Mouse (Mus musculus) stomach, embryonic 15.5 days (tissue): Measurements from ENCODE around the gene Pkp3. TPM values are rescaled to one million over a fixed set of nuclear protein-coding genes. Genes with fewer than 3 reads are reported as not detected.

Experiments used
- ATAC-seq: fragments of 200-750 bp; cut with Nextera tagmentation; 2 replicates; pipeline ENCODE4 v1.8.0; 2017; ENCODE audit warnings: low read depth, moderate number of reproducible peaks, moderate TSS enrichment; ENCODE audit not compliant: insufficient read depth, low FRiP score
- H3K27ac ChIP-seq: fragments of 300-500 bp; sonication (generic); 2 replicates; pipeline ENCODE4 v1.5.1; 2015; ENCODE audit warnings: mild to moderate bottlenecking, inconsistent platforms
- H3K27me3 ChIP-seq: fragments of 300-500 bp; sonication (generic); replicated peaks from 2 replicates; pipeline ENCODE4 v1.6.1; 2015; ENCODE audit warnings: inconsistent platforms
- H3K36me3 ChIP-seq: fragments of 300-500 bp; sonication (generic); 2 replicates; pipeline ENCODE4 v1.6.1; 2015; ENCODE audit warnings: inconsistent platforms
- H3K4me1 ChIP-seq: fragments of 300-500 bp; sonication (generic); 2 replicates; pipeline ENCODE4 v1.6.1; 2015; ENCODE audit warnings: inconsistent platforms
- H3K4me2 ChIP-seq: fragments of 300-500 bp; sonication (generic); 2 replicates; pipeline ENCODE4 v1.6.1; 2015; ENCODE audit warnings: mild to moderate bottlenecking, inconsistent platforms
- H3K4me3 ChIP-seq: fragments of 300-500 bp; sonication (generic); replicated peaks from 2 replicates; pipeline ENCODE4 v1.5.1; 2015; ENCODE audit warnings: inconsistent platforms
- H3K9ac ChIP-seq: fragments of 300-500 bp; sonication (generic); 2 replicates; pipeline ENCODE4 v1.6.1; 2015; ENCODE audit warnings: inconsistent platforms
- H3K9me3 ChIP-seq: fragments of 300-500 bp; sonication (generic); 2 replicates; pipeline ENCODE4 v1.6.1; 2016; ENCODE audit warnings: inconsistent platforms
- WGBS: fragments of 180-500 bp; shearing (Covaris S2); methylation state at CpG from one replicate; pipeline ENCODE4 v1.1.7; 2015; 5-methylcytosine and 5-hydroxymethylcytosine counted together
- polyA plus RNA-seq: library from polyadenylated mRNA; unstranded; fragments of >200 nt; fragmentation: Nextera tagmentation; extraction: Ambion mirVana; gene quantifications from 2 replicates; pipeline ENCODE4 v1.2.1, GENCODE M21; 2015

Gene Pkp3
- polyA plus RNA-seq, 1 experiment from 2014 or later = 47.2 TPM

DNA sequence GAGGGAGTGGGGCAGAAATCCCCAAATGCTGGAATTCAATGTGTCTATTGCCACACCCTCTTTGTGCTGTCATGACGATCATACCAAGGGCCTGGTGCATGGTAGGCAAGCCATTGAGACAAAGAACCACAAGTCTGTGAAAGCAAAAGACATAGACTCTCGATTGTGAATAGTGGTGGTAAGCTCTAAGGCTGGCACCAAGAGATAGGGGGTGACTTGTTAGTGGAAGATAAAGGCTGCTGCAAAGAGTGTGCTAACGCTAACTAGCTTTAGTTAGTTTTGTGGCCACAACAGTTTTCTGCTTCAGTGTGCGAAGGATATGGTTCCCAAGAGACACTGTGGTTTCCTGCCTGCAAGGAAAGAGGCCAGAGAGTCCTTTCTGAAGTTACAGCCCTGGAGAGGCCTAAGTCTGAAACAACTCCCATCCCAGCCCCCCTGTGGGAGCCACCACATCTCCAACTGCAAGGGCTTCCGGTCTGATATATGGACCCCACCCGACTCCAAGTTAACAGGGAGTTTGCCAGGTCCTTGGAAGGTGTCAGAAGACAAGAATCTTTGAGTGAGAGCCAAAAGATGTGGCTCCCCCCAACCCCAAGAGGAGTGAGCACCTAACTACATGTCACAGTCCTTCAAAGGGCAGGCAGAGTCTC is 31.0 kb upstream of the Pkp3 start:
- no peak for ATAC-seq
- Histone ChIP-seq H3K36me3 (no peaks in the 10 kb centered on the region), H3K4me3 (no peak overlapping the region), H3K9me3 (no peaks in the 10 kb centered on the region), H3K27me3 (no peaks in the 10 kb centered on the region), H3K27ac (peak overlapping the region; percentile 88), H3K9ac (no peak overlapping the region), H3K4me2 (peak overlapping the region; percentile 36; the same call in 1 of the 2 replicates), H3K4me1 (peaks cover 22% of the 10 kb centered on the region; the same call in 1 of the 2 replicates)
- WGBS = 52% methylated on average over 6 of the region's 6 CpGs

DNA sequence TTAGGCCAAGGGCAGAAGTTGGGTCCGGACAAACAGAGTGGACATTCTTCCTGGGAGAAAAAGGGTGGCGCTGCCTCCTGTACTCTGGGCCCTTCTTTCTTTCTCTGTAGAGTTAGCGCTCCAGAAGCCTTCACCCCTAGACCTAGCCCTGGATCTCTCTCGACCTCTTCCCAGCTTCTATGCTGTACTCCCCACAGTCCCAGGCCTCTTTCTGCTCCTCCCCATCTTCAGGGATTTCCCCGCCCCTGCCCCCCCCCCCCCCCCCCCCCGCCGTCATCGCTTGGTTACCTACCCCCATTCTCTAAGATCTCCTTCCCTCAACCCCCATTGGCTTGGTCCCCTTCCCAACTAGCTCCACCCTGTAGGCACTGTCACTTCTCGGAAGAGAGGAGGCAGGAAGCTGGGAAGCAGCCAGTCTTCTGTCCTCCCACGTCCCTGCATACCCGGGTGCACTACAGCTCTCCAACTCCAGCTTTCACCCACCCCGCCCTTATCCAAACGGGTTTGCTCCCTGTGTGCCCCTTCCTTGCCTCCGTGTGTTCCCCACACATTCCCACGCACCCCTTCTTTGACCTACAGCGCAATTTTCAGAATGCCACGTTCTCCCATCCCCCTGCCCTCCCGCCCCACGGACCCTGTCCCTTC is 30.3 kb upstream of the Pkp3 start:
- Histone ChIP-seq H3K9me3 (no peaks in the 10 kb centered on the region), H3K9ac (peak overlapping the region; percentile 4; the same call in 1 of the 2 replicates), H3K27me3 (no peaks in the 10 kb centered on the region), H3K36me3 (no peaks in the 10 kb centered on the region), H3K4me3 (peak overlapping the region; percentile 28), H3K4me2 (peak overlapping the region; percentile 63), H3K27ac (peak overlapping the region; percentile 90), H3K4me1 (peaks cover 22% of the 10 kb centered on the region; the same call in 1 of the 2 replicates)
- WGBS = 7% methylated on average over 16 of the region's 19 CpGs
- ATAC-seq = peak; percentile 84

DNA sequence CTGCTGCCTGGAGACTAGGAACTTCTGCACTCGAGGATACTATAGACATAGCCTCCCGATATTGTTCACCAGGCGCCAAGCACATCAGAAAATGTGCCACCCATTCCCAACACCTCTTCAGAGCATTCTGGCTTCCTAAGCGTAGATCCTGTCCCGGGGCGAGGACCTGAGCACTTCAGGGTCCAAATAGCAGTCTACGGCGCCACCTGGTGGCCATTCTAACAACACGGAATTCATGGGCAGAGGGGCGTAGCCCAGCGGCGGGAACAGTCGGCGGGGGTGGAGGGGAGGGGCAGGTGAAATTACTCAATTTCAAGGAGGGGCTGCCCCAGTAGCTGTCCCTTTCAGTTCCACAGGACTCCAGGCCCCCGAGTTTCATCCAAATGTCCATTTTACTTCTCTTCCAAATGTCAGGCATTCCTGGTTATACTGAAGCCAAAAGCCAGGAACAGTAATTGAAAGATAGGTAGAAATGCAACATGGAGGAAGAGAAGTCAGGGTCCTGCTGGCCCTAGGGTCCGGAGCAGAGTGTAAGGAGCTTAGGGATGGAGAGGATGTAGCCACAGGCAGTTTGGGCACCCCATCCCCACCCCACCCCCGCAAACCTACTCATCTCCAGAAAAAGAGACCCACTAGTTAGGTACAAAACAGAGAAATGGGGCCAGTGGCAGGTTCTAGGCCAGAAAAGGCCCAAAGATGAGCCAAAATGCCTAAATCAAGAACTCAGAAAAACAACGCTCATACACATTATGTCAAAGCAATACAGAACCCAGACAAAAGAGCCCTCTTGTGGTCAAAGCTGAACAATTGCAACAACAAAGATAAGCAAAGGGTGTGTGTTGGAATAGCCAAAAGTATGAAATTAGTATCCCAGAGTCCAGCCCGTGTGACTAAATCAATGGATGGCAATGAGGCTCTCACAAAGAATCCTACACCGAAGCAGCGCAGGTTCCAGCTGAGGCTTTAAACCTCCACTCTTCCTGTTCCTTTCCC is 29.5 kb upstream of the Pkp3 start:
- Histone ChIP-seq H3K9me3 (no peaks in the 10 kb centered on the region), H3K4me2 (peak overlapping the region; percentile 63), H3K4me3 (peak overlapping the region; percentile 28), H3K36me3 (no peaks in the 10 kb centered on the region), H3K27ac (peak overlapping the region; percentile 90), H3K9ac (peak overlapping the region; percentile 4; the same call in 1 of the 2 replicates), H3K4me1 (peaks cover 15% of the 10 kb centered on the region; the same call in 1 of the 2 replicates), H3K27me3 (no peaks in the 10 kb centered on the region)
- peak; percentile 84 for ATAC-seq
- whole genome bisulfite sequencing = 9% methylated on average over 21 of the region's 21 CpGs

DNA sequence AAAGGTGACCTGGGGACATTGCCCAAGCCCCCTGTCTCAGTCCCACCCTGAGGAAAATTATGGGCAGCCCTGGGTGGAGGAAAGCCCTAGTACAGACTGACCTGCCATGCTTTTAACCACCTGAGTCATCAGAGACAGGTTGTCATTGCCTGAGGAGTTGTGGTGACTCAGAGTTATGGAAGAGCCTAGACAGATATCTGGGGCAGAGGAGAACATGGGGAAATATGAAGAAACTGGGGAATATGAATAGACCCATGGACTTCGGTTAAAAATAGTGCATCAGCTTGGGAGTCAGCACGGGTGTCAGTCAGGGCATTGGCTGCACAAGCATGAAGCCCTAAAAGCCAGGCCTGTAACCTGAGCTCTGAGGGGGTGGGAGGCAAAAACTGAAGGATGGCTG is 28.7 kb upstream of the Pkp3 start:
- no peak for ATAC-seq
- Histone ChIP-seq H3K4me3 (no peak overlapping the region), H3K36me3 (no peaks in the 10 kb centered on the region), H3K9ac (no peak overlapping the region), H3K27me3 (no peaks in the 10 kb centered on the region), H3K4me2 (no peak overlapping the region), H3K27ac (no peak overlapping the region), H3K9me3 (no peaks in the 10 kb centered on the region), H3K4me1 (peaks cover 14% of the 10 kb centered on the region; the same call in 1 of the 2 replicates)
- WGBS = 83% methylated on average over 2 of the region's 2 CpGs

DNA sequence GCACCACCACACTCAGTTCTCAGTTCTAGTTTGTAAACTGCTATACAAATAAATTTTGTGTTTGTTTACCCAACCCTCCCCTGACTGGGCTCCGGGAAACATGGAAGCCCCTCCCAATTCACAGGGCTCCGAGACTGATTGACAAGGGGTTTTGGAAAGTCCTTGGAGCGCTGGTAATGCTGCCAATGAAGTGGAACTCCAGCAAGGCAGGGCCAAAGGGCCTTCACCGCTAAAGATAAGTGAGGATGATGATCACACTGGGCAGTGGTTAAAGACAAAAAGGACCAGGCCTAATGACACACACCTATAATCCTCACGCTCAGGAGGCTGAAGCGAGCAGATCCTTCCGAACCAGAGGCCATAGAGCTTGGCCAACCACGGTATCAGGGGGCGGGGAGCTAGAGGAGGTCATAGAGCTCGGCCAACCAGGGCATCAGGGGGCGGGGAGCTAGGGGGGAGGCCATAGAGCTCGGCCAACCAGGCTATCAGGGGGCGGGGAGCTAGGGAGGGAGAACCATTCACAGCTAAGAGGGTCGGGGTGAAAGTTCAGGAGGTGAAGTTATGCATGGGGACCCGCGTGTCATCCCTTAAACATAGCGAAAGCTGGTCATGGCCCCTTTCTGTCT is 26.8 kb upstream of the Pkp3 start:
- Histone ChIP-seq H3K27ac (no peak overlapping the region), H3K9ac (no peak overlapping the region), H3K27me3 (no peaks in the 10 kb centered on the region), H3K36me3 (no peaks in the 10 kb centered on the region), H3K4me2 (no peak overlapping the region), H3K4me1 (peaks cover 14% of the 10 kb centered on the region; the same call in 1 of the 2 replicates), H3K4me3 (no peak overlapping the region), H3K9me3 (no peaks in the 10 kb centered on the region)
- ATAC-seq = no peak
- 64% methylated on average over 17 of the region's 17 CpGs for WGBS

DNA sequence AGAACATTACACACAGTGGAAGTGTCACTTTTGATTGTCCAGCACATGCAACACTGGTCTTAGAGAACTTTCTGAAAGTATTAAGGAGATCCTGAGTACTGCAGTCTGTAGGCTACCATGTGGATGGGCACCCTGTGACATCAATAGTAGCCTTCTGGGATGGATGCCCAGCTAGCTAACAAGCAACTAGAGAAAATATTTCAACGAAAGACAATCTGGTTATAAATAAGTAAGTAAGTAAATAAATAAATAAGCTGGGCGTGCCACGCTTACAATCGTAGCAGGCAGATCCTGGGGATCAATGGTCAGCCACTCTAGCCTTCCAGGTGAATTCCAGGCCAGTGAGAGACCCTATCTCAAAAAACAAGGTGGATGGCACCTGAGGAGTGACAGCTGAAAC is 26.0 kb upstream of the Pkp3 start:
- Histone ChIP-seq H3K4me3 (no peak overlapping the region), H3K9me3 (no peaks in the 10 kb centered on the region), H3K27ac (no peak overlapping the region), H3K36me3 (no peaks in the 10 kb centered on the region), H3K4me2 (no peak overlapping the region), H3K4me1 (peaks cover 10% of the 10 kb centered on the region; the same call in 1 of the 2 replicates), H3K9ac (no peak overlapping the region), H3K27me3 (no peaks in the 10 kb centered on the region)
- no peak for ATAC-seq
- WGBS = 86% methylated on average over 4 of the region's 4 CpGs

DNA sequence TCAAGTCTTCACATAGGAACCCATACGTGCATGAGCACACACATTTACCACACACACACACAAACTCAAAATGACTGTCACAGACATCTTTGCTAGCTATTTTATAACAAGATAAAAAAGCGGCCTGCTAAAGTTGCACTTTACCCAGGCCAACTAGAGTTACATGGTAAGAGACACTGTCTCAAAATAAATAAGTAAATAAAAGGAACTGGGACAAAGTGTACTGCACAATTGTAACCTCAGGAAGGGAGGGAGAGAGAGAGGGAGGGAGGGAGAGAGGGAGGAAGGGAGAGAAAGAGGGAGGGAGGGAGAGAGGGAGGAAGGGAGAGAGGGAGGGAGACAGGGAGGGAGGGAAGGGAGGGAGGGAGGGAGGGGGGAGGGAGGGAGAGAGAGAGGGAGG is 25.6 kb upstream of the Pkp3 start:
- H3K9ac ChIP-seq = no peak overlapping the region
- no peak overlapping the region for H3K4me3 ChIP-seq
- no peak overlapping the region for H3K27ac ChIP-seq
- H3K4me1 ChIP-seq = peaks cover 6% of the 10 kb centered on the region; the same call in 1 of the 2 replicates
- H3K4me2 ChIP-seq = no peak overlapping the region
- no peaks in the 10 kb centered on the region for H3K27me3 ChIP-seq
- ATAC-seq = no peak
- H3K9me3 ChIP-seq = no peaks in the 10 kb centered on the region
- 69% methylated on average over 2 of the region's 2 CpGs for WGBS
- no peaks in the 10 kb centered on the region for H3K36me3 ChIP-seq

DNA sequence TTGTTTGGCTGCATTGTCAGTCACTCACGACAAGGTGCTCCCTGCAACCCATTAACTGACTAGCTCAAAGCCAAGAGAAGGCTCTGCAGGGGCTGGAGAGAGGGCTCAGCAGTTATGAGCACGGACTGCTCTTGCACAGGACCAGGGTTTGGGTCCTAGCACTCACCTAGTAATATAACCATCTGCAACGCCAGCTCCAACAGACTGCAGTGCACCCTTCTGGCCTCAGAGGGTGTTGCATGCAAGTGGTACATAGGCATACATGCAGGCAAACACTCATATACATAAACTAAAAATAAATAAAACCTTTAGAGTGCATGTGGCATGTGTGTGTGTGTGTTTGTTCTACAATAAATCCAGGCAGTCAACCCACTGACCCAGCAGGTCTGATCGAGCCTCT is 22.2 kb upstream of the Pkp3 start:
- Histone ChIP-seq H3K4me1 (0 out of 2 replicates have a peak, but pooled peaks cover 3% of the 10 kb centered on the region), H3K9ac (no peak overlapping the region), H3K9me3 (no peaks in the 10 kb centered on the region), H3K27ac (no peak overlapping the region), H3K36me3 (no peaks in the 10 kb centered on the region), H3K4me2 (no peak overlapping the region), H3K4me3 (no peak overlapping the region), H3K27me3 (no peaks in the 10 kb centered on the region)
- no peak for ATAC-seq
- WGBS = 75% methylated on average over 4 of the region's 4 CpGs

DNA sequence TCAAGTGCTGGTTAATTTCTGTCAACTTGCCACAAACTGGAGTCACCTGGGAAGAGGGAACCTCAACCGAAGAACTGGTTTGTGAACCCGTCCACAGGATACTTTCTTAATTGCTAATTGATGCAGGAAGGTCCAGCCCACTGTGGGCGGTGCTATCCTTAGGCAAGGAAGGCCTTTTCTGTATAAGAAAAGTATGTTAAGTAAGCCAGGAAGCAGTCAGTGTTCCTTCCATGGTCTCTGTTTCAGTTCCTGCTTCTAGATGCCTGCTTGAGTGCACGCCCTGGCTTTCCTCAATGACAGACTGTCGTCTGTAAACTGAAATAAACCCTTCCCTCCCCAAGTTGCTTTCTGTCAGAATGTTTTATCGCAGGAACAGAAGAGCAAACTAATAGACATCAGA is 21.0 kb upstream of the Pkp3 start:
- Histone ChIP-seq H3K36me3 (no peaks in the 10 kb centered on the region), H3K4me3 (no peak overlapping the region), H3K9ac (no peak overlapping the region), H3K4me1 (peaks cover 9% of the 10 kb centered on the region; the same call in 1 of the 2 replicates), H3K4me2 (no peak overlapping the region), H3K9me3 (no peaks in the 10 kb centered on the region), H3K27ac (no peak overlapping the region), H3K27me3 (no peaks in the 10 kb centered on the region)
- no peak for ATAC-seq
- 84% methylated on average over 6 of the region's 6 CpGs for WGBS

DNA sequence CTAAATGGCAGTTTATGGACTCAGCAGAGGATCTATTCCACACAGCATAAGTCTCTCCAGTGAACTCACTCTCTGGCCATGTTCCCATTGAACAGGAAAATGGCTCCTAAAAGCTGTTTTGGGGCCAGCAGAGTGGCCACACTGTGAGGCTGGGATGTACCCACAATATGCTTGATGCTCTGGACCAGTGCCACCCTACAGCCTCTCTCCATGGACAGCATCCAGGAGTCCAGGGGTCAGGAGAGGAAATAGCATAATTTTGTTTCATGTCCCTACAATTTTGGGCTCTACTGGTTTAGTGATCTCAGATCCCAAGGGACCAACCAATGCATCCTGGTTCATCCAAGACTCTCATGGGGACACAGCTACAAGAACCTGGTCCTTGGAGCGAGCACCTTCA is 20.5 kb upstream of the Pkp3 start:
- no peaks in the 10 kb centered on the region for H3K9me3 ChIP-seq
- no peak overlapping the region for H3K4me3 ChIP-seq
- no peaks in the 10 kb centered on the region for H3K36me3 ChIP-seq
- 83% methylated on average over 1 of the region's 1 CpGs for WGBS
- no peak overlapping the region for H3K27ac ChIP-seq
- no peaks in the 10 kb centered on the region for H3K27me3 ChIP-seq
- peaks cover 13% of the 10 kb centered on the region; the same call in 1 of the 2 replicates for H3K4me1 ChIP-seq
- no peak overlapping the region for H3K9ac ChIP-seq
- ATAC-seq = no peak
- H3K4me2 ChIP-seq = no peak overlapping the region

DNA sequence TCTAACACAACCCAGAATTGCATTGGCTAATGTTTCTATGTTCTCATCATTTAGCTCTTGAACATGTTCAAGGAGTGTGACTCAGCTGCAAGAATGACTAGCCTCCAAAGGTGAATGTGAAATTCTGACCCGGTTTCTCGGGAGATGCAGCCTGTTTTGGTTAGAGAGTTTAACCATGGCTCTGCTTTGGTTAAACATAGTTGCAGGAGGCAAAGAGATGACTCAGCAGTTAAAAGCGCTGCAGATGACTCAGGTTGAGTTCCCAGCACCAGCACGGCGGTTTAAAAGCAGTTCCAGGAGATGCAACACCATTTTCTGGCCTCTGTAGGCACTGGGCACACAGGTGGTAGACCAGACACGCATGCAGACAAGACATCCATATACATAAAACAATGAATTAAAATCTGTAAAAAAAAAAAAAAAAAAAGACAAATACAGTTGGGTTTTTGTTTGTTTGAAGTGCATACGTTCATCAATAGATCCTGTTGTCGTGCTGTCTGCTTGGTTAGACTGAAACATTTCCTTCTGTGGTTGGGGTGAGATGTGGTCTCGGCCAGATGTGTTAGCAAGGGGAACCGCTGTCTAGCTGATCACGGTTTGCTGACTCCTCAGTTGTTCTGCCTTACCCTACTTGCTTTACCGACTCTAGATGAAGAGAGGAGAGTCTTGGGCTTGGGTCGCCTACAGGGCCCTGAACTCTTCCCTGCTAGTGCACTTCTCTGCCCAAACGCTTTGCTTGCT is 19.2 kb upstream of the Pkp3 start:
- no peak overlapping the region for H3K4me3 ChIP-seq
- H3K4me1 ChIP-seq = peaks cover 13% of the 10 kb centered on the region; the same call in 1 of the 2 replicates
- no peak for ATAC-seq

More for the DNA sequence above, 19.2 kb upstream of the Pkp3 start:
- Histone ChIP-seq H3K36me3 (no peaks in the 10 kb centered on the region), H3K27ac (no peak overlapping the region), H3K27me3 (no peaks in the 10 kb centered on the region), H3K9me3 (no peaks in the 10 kb centered on the region), H3K4me2 (no peak overlapping the region), H3K9ac (no peak overlapping the region)
- WGBS = 85% methylated on average over 14 of the region's 14 CpGs
